Mouse (Mus musculus) kidney, postnatal 0 days (tissue): Measurements from ENCODE around the gene Cryzl2. TPM values are rescaled to one million over a fixed set of nuclear protein-coding genes. Genes with fewer than 3 reads are reported as not detected.

Experiments
- ATAC-seq: fragments of 200-750 bp; cut with Nextera tagmentation; replicated peaks from 2 replicates; pipeline ENCODE4 v1.8.0; 2017; ENCODE audit warnings: low read depth, moderate number of reproducible peaks, moderate TSS enrichment, moderate library complexity; ENCODE audit not compliant: low FRiP score
- DNase-seq: peaks from one replicate; pipeline ENCODE4 v3.0.0-alpha.2; 2016; ENCODE audit warnings: low spot score
- H3K27ac ChIP-seq: fragments of 300-500 bp; sonication (generic); 2 replicates; pipeline ENCODE4 v1.5.1; 2014; ENCODE audit warnings: mild to moderate bottlenecking
- H3K27me3 ChIP-seq: fragments of 300-500 bp; sonication (generic); 2 replicates; pipeline ENCODE4 v1.6.1; 2014; ENCODE audit warnings: low read length, mixed read lengths; ENCODE audit not compliant: insufficient read depth
- H3K36me3 ChIP-seq: fragments of 300-500 bp; sonication (generic); 2 replicates; pipeline ENCODE4 v1.6.1; 2014; ENCODE audit warnings: low read length, mixed read lengths; ENCODE audit not compliant: insufficient read depth
- H3K4me1 ChIP-seq: fragments of 300-500 bp; sonication (generic); replicated peaks from 2 replicates; pipeline ENCODE4 v1.6.1; 2014; ENCODE audit warnings: antibody characterized with exemption, low read length, mixed read lengths; ENCODE audit not compliant: insufficient read depth
- H3K4me2 ChIP-seq: fragments of 300-500 bp; sonication (generic); 2 replicates; pipeline ENCODE4 v1.6.1; 2014; ENCODE audit warnings: mild to moderate bottlenecking, low read length, moderate library complexity, mixed read lengths
- H3K4me3 ChIP-seq: fragments of 300-500 bp; sonication (generic); replicated peaks from 2 replicates; pipeline ENCODE4 v1.5.1; 2014; ENCODE audit warnings: low read depth, low read length
- H3K9ac ChIP-seq: fragments of 300-500 bp; sonication (generic); 2 replicates; pipeline ENCODE4 v1.6.1; 2014; ENCODE audit warnings: low read depth, low read length
- H3K9me3 ChIP-seq: fragments of 300-500 bp; sonication (generic); replicated peaks from 2 replicates; pipeline ENCODE4 v1.6.1; 2016; ENCODE audit warnings: low read length, inconsistent platforms, mixed read lengths
- CTCF ChIP-seq: IDR thresholded peaks from 2 replicates; pipeline ENCODE4 v1.5.1; 2016; ENCODE audit warnings: antibody characterized with exemption, low read depth, mild to moderate bottlenecking, moderate library complexity
- WGBS: fragments of 180-500 bp; shearing (Covaris S2); extraction: QIAGEN DNeasy Blood & Tissue Kit; methylation state at CpG from one replicate; pipeline ENCODE4 v1.1.7; 2014; 5-methylcytosine and 5-hydroxymethylcytosine counted together
- polyA plus RNA-seq: library from polyadenylated mRNA; unstranded; fragments of >200 nt; fragmentation: Nextera tagmentation; extraction: Ambion mirVana; gene quantifications from 2 replicates; pipeline ENCODE4 v1.2.1, GENCODE M21; 2015

Gene Cryzl2
- polyA plus RNA-seq, 1 experiment from 2014 or later, result 46.9 TPM

- TF ChIP-seq CTCF, result no peak
- no peaks in the 10 kb centered on the region for H3K9me3 ChIP-seq
- DNase-seq (peak; percentile 80), ATAC-seq (no peak)
- H3K9ac ChIP-seq, result peak overlapping the region; percentile 20; the same call in 1 of the 2 replicates
- H3K4me1 ChIP-seq, result 0 out of 2 replicates have a peak, but pooled peaks cover 5% of the 10 kb centered on the region
- H3K27ac ChIP-seq, result peak overlapping the region; percentile 63
- H3K4me2 ChIP-seq, result peak overlapping the region; percentile 44
- H3K4me3 ChIP-seq, result 0 out of 2 replicates have a peak overlapping the region, but pooled peaks have one; percentile 10
- H3K27me3 ChIP-seq, result no peaks in the 10 kb centered on the region
- no peaks in the 10 kb centered on the region for H3K36me3 ChIP-seq
- 8% methylated on average over 21 of the region's 21 CpGs for WGBS
Measured at GRCm38 (mm10) chr1:157449981-157450636, 8.3 kb upstream of the Cryzl2 start.

GRCm38 (mm10) chr1:157452284-157452683 lies 6.1 kb upstream of the Cryzl2 start:
- 94% methylated on average over 3 of the region's 3 CpGs for WGBS
- Histone ChIP-seq H3K9me3 (no peaks in the 10 kb centered on the region), H3K27me3 (no peaks in the 10 kb centered on the region), H3K27ac (no peak overlapping the region), H3K4me1 (0 out of 2 replicates have a peak, but pooled peaks cover 5% of the 10 kb centered on the region), H3K36me3 (no peaks in the 10 kb centered on the region), H3K4me3 (no peak overlapping the region), H3K9ac (no peak overlapping the region), H3K4me2 (no peak overlapping the region)
- DNase-seq (no peak), ATAC-seq (no peak)
- no peak for TF ChIP-seq CTCF

GRCm38 (mm10) chr1:157452759-157453549 lies 5.4 kb upstream of the Cryzl2 start:
- TF ChIP-seq CTCF, result no peak
- Histone ChIP-seq H3K4me2 (no peak overlapping the region), H3K9me3 (no peaks in the 10 kb centered on the region), H3K27me3 (no peaks in the 10 kb centered on the region), H3K36me3 (no peaks in the 10 kb centered on the region), H3K4me3 (no peak overlapping the region), H3K4me1 (0 out of 2 replicates have a peak, but pooled peaks cover 5% of the 10 kb centered on the region), H3K27ac (no peak overlapping the region), H3K9ac (no peak overlapping the region)
- DNase-seq (no peak), ATAC-seq (no peak)
- WGBS, result 69% methylated on average over 5 of the region's 5 CpGs

- no peak overlapping the region for H3K4me3 ChIP-seq
- no peak for TF ChIP-seq CTCF
- WGBS, result 78% methylated on average over 6 of the region's 6 CpGs
- no peak overlapping the region for H3K4me2 ChIP-seq
- peak; percentile 60; the same call in 1 of the 2 replicates for ATAC-seq
- H3K9ac ChIP-seq, result no peak overlapping the region
- H3K36me3 ChIP-seq, result no peaks in the 10 kb centered on the region
- H3K27me3 ChIP-seq, result no peaks in the 10 kb centered on the region
- peak overlapping the region; percentile 54 for H3K27ac ChIP-seq
- H3K4me1 ChIP-seq, result 0 out of 2 replicates have a peak, but pooled peaks cover under 1% of the 10 kb centered on the region
- no peaks in the 10 kb centered on the region for H3K9me3 ChIP-seq
- peak; percentile 28 for DNase-seq
Measured at GRCm38 (mm10) chr1:157454876-157455275, 3.5 kb upstream of the Cryzl2 start.

GRCm38 (mm10) chr1:157457789-157458188 lies 588 bp upstream of the Cryzl2 start:
- ATAC-seq (no peak), DNase-seq (no peak)
- no peak overlapping the region for H3K4me3 ChIP-seq
- no peaks in the 10 kb centered on the region for H3K36me3 ChIP-seq
- no peaks in the 10 kb centered on the region for H3K27me3 ChIP-seq
- 81% methylated on average over 3 of the region's 3 CpGs for WGBS
- no peak overlapping the region for H3K9ac ChIP-seq
- TF ChIP-seq CTCF, result no peak
- H3K4me1 ChIP-seq, result no peaks in the 10 kb centered on the region
- H3K4me2 ChIP-seq, result no peak overlapping the region
- no peak overlapping the region for H3K27ac ChIP-seq
- no peaks in the 10 kb centered on the region for H3K9me3 ChIP-seq

- no peaks in the 10 kb centered on the region for H3K9me3 ChIP-seq
- no peaks in the 10 kb centered on the region for H3K27me3 ChIP-seq
- H3K36me3 ChIP-seq, result no peaks in the 10 kb centered on the region
- DNase-seq (no peak), ATAC-seq (no peak)
- no peaks in the 10 kb centered on the region for H3K4me1 ChIP-seq
- WGBS, result 98% methylated on average over 5 of the region's 5 CpGs
- H3K27ac ChIP-seq, result no peak overlapping the region
- H3K9ac ChIP-seq, result no peak overlapping the region
- TF ChIP-seq CTCF, result no peak
- no peak overlapping the region for H3K4me2 ChIP-seq
- no peak overlapping the region for H3K4me3 ChIP-seq
Measured at GRCm38 (mm10) chr1:157459904-157460303, 1.5 kb downstream of the Cryzl2 start.
